Mouse (Mus musculus): Measurements from ENCODE around the gene Jak2.

DNA sequence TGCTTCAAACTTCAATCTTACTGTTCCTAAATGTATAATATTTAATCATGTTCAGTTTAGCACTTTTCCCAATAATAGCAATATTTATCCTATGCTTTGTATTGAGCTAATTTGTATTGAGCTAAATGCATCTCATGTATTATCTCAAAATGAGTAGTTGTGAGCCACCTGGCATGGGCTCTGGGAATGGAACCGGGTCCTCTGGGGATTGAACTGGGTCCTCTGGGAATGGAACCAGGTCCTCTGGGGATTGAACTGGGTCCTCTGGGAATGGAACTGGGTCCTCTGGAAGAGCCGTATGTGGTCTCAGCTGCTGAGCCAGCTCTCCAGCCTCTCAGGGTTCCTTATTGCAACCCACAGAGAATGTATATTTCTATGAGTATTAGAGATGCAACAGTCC is 50.5 kb downstream of the Jak2 start:
- TF ChIP-seq CTCF (IDR thresholded peaks at IDR 0.05) (no peak), POLR2A (IDR thresholded peaks at IDR 0.05; ENCODE audit: insufficient read depth, low read depth, low read length) (no peak)
